Mouse (Mus musculus) hindbrain, postnatal 0 days (tissue): ENCODE data around the gene Rnf214. TPM values are rescaled to one million over a fixed set of nuclear protein-coding genes. Genes with fewer than 3 reads are reported as not detected.

Source experiments
- ATAC-seq: fragments of 200-750 bp; cut with Nextera tagmentation; 2 replicates; pipeline ENCODE4 v1.8.0; 2017; ENCODE audit warnings: mild to moderate bottlenecking, moderate TSS enrichment, moderate library complexity
- DNase-seq: peaks from one replicate; pipeline ENCODE4 v3.0.0-alpha.2; 2015; ENCODE audit warnings: low spot score
- H3K27ac ChIP-seq: fragments of 300-500 bp; sonication (generic); 2 replicates; pipeline ENCODE4 v1.5.1; 2014; ENCODE audit warnings: mild to moderate bottlenecking
- H3K27me3 ChIP-seq: fragments of 300-500 bp; sonication (generic); 2 replicates; pipeline ENCODE4 v1.6.1; 2014; ENCODE audit warnings: low read length, mixed read lengths; ENCODE audit not compliant: insufficient read depth
- H3K36me3 ChIP-seq: fragments of 300-500 bp; sonication (generic); 2 replicates; pipeline ENCODE4 v1.6.1; 2014; ENCODE audit warnings: low read length, mixed read lengths; ENCODE audit not compliant: insufficient read depth
- H3K4me1 ChIP-seq: fragments of 300-500 bp; sonication (generic); 2 replicates; pipeline ENCODE4 v1.6.1; 2014; ENCODE audit warnings: antibody characterized with exemption, low read length, mixed read lengths; ENCODE audit not compliant: insufficient read depth
- H3K4me2 ChIP-seq: fragments of 300-500 bp; sonication (generic); 2 replicates; pipeline ENCODE4 v1.6.1; 2014; ENCODE audit warnings: low read depth, mild to moderate bottlenecking, low read length, moderate library complexity, mixed read lengths
- H3K4me3 ChIP-seq: fragments of 300-500 bp; sonication (generic); 2 replicates; pipeline ENCODE4 v1.5.1; 2014; ENCODE audit warnings: low read length
- H3K9ac ChIP-seq: fragments of 300-500 bp; sonication (generic); replicated peaks from 2 replicates; pipeline ENCODE4 v1.6.1; 2014; ENCODE audit warnings: mild to moderate bottlenecking, low read length, moderate library complexity, mixed read lengths
- H3K9me3 ChIP-seq: fragments of 300-500 bp; sonication (generic); 2 replicates; pipeline ENCODE4 v1.6.1; 2016; ENCODE audit warnings: low read length, mixed read lengths
- CTCF ChIP-seq: IDR thresholded peaks from 2 replicates; pipeline ENCODE4 v1.5.1; 2016; ENCODE audit warnings: antibody characterized with exemption, control low read depth, low read depth
- WGBS: fragments of 180-500 bp; shearing (Covaris S2); extraction: QIAGEN DNeasy Blood & Tissue Kit; methylation state at CpG from one replicate; pipeline ENCODE4 v1.1.7; 2014; 5-methylcytosine and 5-hydroxymethylcytosine counted together
- polyA plus RNA-seq: library from polyadenylated mRNA; unstranded; fragments of >200 nt; fragmentation: Nextera tagmentation; extraction: Ambion mirVana; gene quantifications from 2 replicates; pipeline ENCODE4 v1.2.1, GENCODE M21; 2015
- total RNA-seq: library from RNA; depleted of rRNA; stranded (reverse); fragments of >200 nt; gene quantifications from 2 replicates; pipeline ENCODE4 v1.2.3, GENCODE M21; 2014

Rnf214 gene
- total and polyA plus RNA-seq, 2 experiments from 2014 or later: 51.9 to 77.7 TPM

DNA sequence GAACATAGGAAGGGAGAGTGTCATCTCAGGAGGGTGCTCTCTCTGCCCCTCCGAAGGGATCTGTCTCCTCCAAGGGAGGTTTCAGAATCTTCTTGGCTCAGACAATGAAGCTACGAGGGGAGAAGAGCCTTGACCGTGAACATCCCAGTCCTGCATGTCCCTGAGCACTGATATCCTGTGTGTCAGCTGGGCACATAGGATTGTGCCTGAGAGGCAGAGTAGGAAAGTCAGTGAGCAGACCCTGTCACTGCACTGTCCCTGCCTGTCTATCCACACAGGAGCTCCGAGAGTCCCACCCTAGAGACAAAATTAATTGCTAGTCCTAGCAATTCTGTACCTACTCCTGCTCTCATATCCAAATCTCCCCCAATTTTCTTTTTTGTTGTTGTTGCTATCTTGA lies 45.3 kb upstream of the Rnf214 start:
- Histone ChIP-seq H3K27ac (no peak overlapping the region), H3K27me3 (no peaks in the 10 kb centered on the region), H3K4me1 (peaks cover 8% of the 10 kb centered on the region; the same call in 1 of the 2 replicates), H3K9me3 (no peaks in the 10 kb centered on the region), H3K9ac (no peak overlapping the region), H3K4me3 (no peak overlapping the region), H3K36me3 (peaks cover 36% of the 10 kb centered on the region), H3K4me2 (no peak overlapping the region)
- 92% methylated on average over 4 of the region's 4 CpGs for WGBS
- TF ChIP-seq CTCF: no peak
- ATAC-seq: no peak
- no peak for DNase-seq

- H3K27ac ChIP-seq: no peak overlapping the region
- TF ChIP-seq CTCF: no peak
Observed at GRCm38 (mm10) chr9:45946872-45947183, 40.1 kb upstream of the Rnf214 start.

GRCm38 (mm10) chr9:45946182-45946871 lies 39.6 kb upstream of the Rnf214 start:
- DNase-seq (no peak), ATAC-seq (no peak)
- H3K4me1 ChIP-seq: no peaks in the 10 kb centered on the region
- 92% methylated on average over 16 of the region's 16 CpGs for WGBS
- no peak overlapping the region for H3K9ac ChIP-seq
- no peak for TF ChIP-seq CTCF
- no peak overlapping the region for H3K27ac ChIP-seq
- H3K27me3 ChIP-seq: no peaks in the 10 kb centered on the region
- H3K9me3 ChIP-seq: no peaks in the 10 kb centered on the region
- no peak overlapping the region for H3K4me3 ChIP-seq
- peaks cover 67% of the 10 kb centered on the region for H3K36me3 ChIP-seq
- H3K4me2 ChIP-seq: no peak overlapping the region

More at GRCm38 (mm10) chr9:45946872-45947183, 40.1 kb upstream of the Rnf214 start:
- Histone ChIP-seq H3K9ac (no peak overlapping the region), H3K4me2 (no peak overlapping the region), H3K4me1 (no peaks in the 10 kb centered on the region), H3K36me3 (peaks cover 67% of the 10 kb centered on the region), H3K27me3 (no peaks in the 10 kb centered on the region), H3K4me3 (no peak overlapping the region), H3K9me3 (no peaks in the 10 kb centered on the region)
- ATAC-seq (no peak), DNase-seq (no peak)
- 90% methylated on average over 10 of the region's 10 CpGs for WGBS

DNA sequence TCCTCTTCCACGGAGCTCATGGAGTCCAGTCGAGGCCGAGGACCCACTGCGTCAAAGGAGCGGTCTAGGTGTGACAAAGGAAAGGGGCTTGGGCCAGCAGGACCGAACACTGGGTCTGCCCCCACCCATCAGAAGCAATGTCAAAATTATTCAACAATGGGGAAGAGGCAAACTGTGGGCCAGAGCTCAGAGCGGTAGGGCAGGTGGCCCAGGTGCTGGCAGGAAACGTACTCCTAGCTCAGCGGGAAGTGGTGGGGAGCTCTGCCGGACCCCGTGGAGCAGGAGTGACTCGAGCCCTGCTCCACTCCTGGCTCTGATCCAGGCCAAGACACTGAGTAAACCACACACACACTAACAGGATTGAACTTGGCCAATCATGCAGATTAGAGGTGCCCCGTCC lies 39.0 kb upstream of the Rnf214 start:
- Histone ChIP-seq H3K4me2 (no peak overlapping the region), H3K9ac (no peak overlapping the region), H3K36me3 (peaks cover 73% of the 10 kb centered on the region), H3K27me3 (no peaks in the 10 kb centered on the region), H3K4me3 (no peak overlapping the region), H3K9me3 (no peaks in the 10 kb centered on the region), H3K4me1 (no peaks in the 10 kb centered on the region), H3K27ac (no peak overlapping the region)
- 79% methylated on average over 13 of the region's 13 CpGs for WGBS
- no peak for DNase-seq
- ATAC-seq: no peak
- TF ChIP-seq CTCF: no peak

DNA sequence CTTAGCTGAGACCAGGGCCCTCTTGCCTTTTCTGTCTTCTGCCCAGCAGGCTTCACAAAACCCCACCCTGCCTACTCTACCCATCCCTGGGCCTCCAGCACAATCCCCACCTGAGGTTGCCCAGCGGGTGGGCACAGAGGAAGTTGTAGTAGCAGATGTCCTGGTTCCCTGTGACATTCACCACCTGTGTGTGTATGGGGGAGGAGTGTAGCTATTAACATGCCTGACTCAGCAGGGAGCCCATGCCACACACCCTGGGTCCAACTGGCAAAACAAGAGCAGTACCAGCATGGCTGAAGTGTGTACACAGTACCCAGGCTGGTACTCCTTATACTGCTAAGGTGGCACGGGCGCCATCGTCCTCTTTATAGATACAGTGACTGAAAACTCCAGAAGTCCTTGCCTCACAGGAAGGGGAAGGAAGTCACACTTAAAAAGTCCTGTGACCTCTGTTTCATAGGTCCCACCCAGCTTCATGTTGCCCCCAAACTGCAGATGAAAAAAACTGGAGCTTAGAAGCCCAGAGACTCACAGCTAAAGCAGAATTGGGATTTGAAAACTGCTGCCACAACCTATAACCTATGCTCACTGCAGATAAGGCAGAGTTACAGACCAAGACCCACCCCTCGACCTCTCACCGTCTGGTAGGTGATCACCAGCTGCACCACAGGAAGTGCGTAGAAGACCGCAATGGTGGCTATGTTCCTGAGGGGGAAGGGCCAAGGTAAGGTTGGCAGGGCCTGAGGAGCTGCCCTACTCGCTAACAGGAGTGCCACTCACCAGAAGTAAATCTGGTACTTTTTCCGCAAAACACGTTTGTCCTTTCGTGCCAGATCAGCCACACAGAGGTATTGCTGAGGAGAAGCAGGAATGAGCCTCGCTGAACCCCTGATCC lies 38.0 kb upstream of the Rnf214 start:
- ATAC-seq: no peak
- Histone ChIP-seq H3K36me3 (peaks cover 68% of the 10 kb centered on the region), H3K9me3 (no peaks in the 10 kb centered on the region), H3K4me1 (no peaks in the 10 kb centered on the region), H3K4me2 (no peak overlapping the region), H3K4me3 (no peak overlapping the region), H3K27me3 (no peaks in the 10 kb centered on the region), H3K27ac (no peak overlapping the region), H3K9ac (no peak overlapping the region)
- no peak for DNase-seq
- no peak for TF ChIP-seq CTCF
- 86% methylated on average over 13 of the region's 13 CpGs for WGBS

GRCm38 (mm10) chr9:45943628-45944505 lies 37.2 kb upstream of the Rnf214 start:
- 88% methylated on average over 8 of the region's 8 CpGs for WGBS

More at GRCm38 (mm10) chr9:45943628-45944505, 37.2 kb upstream of the Rnf214 start:
- H3K9ac ChIP-seq: no peak overlapping the region
- H3K36me3 ChIP-seq: peaks cover 68% of the 10 kb centered on the region
- DNase-seq: no peak
- H3K27me3 ChIP-seq: no peaks in the 10 kb centered on the region
- H3K4me1 ChIP-seq: no peaks in the 10 kb centered on the region
- no peak for TF ChIP-seq CTCF
- no peak overlapping the region for H3K27ac ChIP-seq
- no peaks in the 10 kb centered on the region for H3K9me3 ChIP-seq
- H3K4me3 ChIP-seq: no peak overlapping the region
- ATAC-seq: peak; percentile 19; the same call in 1 of the 2 replicates
- no peak overlapping the region for H3K4me2 ChIP-seq
